Mouse (Mus musculus) megakaryocyte, adult 5-6 weeks (primary cell): ENCODE results near the gene Tmem269. TPM values are rescaled to one million over a fixed set of nuclear protein-coding genes. Genes with fewer than 3 reads are reported as not detected.

Source experiments
- ATAC-seq: 2 replicates; pipeline ENCODE4 v1.8.0; 2016; ENCODE audit warnings: mild to moderate bottlenecking, inconsistent platforms; ENCODE audit not compliant: poor library complexity, severe bottlenecking
- total RNA-seq, 2 experiments: library from RNA; stranded (forward) in 1 of 2; stranded (reverse) in 1 of 2; fragments of 153-499, 151-499 nt in 1 of 2; fragments of 221-1000, 200-1000 nt in 1 of 2; gene quantifications; 2 replicates each; pipeline versions ENCODE4 v1.2.3 to v1.2.4; 2015 to 2017

The Tmem269 gene
- total RNA-seq, 2 experiments from 2014 or later: not detected

DNA sequence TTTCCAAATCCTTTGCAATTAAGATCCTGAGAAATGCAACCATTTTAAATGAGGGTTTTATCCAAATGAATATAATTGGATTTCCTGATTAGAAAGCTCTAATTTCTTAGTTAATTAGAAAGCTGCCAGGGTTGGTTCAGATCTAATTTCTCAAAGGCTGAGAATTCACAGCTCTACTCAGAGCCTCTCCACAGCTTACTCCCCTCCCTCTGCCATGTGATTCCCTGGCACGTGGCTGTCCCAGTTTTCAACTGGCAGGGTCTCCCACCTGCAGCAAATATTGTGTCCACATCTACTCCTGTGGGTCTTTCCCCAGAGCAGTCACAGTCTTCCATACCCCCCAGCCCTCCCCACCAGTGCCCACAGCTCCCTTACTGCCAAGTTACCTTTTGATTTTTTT lies 34.5 kb downstream of the Tmem269 start:
- no peak for ATAC-seq

DNA sequence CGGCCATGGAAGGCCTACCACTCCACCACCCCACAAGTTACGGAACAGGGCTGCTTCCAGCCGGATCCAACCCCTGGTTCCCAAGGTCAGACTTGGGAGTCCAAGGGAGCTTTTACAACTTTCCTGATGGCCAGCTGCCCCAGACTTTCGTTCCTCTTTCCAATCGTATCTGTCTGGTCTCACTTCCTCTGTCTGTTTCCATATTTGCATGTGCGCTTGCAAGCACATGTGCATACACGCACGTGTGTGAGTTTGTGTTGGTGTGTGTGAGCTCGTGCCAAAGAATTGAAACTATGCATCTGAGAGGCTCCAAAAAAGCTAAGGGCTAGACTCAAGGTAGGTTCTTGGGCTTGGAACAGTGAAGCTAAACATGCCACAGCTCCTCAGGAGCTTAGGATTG lies 36.6 kb downstream of the Tmem269 start:
- peak; percentile 83 for ATAC-seq

DNA sequence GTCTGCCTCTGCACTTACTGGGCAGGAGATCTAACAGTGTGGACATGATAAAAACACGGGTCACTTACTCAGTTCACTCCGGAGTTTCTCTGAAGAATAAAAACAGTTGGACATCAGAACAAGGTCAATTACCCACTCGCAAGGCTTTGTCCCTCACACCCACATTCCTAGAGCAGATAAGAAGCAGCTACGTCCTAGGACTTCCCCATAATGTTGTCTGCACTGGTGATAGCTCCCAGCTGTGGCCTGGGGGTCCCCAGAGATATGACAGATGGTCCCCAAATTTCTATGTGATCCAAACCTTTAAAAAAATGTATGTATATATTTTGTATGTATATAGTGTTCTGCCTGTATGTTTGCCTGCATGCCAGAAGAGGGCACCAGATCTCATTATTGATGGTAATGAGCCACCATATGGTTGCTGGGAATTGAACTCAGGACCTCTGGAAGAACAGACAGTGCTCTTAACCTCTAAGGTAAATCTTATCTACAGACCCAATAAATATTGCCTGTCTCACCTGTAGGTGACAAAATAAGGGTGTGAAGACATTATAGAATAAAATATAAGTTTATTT lies 37.8 kb downstream of the Tmem269 start:
- ATAC-seq: no peak

DNA sequence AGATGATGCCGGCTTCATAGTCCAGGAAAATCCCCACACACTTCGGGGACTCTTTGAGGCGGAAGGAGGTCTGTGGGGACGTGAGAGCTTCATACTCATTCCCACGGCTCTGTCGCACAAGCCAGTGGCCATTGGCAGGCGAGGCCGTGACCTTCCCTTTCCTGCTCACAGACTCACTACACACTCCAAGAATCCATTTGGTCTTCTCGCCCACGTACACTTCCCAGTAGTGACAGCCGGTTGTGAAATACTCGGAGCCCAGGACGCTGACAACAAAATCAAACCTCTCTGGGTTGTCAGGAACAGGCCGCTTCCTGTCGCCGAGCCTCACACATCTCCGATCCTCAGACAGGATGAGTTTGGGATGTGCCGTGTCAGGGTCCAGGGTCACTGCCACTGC lies 39.7 kb downstream of the Tmem269 start:
- no peak for ATAC-seq

DNA sequence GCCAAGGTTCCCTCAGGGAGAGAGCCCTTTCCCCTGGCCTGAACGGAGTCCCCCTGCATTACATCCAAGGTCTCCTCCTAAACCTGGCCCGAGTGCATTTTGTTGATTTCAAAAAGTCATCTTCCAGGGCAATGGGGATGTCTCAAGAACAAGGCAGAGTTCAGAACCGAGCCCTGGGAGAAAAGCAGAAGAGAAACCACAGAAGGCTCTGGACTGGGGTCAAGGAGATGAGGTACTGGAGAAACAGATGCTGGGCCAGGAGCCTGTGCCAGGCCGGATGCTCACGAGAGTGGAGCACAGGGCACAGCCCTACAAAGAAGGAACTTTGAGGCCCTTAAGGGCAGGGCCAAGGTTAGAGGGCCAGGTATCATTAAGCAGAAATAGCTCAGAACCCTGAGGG lies 40.3 kb downstream of the Tmem269 start:
- peak; percentile 4; the same call in 1 of the 2 replicates for ATAC-seq

DNA sequence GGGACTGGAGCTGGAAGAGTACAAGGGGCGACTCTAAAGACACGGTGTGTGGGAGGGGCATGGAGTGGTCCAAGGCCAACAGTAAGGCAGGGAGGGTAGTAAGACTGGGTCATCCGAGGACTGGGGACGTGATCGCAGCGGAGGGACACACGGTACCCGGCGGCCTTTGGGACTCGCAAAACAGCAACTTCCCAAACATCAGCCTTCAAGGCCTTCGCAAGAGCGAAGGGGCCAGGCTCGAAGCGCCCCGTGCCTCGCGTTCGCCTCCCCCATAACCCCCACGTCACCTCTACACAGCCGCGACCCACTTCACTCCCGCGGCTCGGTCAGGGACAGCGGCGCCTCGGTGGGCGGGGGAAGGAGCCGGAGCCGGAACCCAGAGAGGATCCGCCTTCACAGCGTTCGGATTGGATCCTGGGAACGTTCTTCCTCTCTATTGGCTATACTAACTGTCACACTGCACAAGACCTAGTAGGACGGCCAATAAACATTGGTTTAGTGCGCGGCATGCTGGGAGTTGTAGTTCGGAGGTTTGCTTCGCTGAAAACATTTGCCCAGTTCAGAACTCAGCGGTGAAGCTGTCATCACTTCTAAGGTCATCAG lies 44.1 kb downstream of the Tmem269 start, which contains the start of gene Zfp691:
TSS of gene Zfp691 (minus strand) at position 345 of the 603 bp plus-strand sequence.
- peak; percentile 97 for ATAC-seq

DNA sequence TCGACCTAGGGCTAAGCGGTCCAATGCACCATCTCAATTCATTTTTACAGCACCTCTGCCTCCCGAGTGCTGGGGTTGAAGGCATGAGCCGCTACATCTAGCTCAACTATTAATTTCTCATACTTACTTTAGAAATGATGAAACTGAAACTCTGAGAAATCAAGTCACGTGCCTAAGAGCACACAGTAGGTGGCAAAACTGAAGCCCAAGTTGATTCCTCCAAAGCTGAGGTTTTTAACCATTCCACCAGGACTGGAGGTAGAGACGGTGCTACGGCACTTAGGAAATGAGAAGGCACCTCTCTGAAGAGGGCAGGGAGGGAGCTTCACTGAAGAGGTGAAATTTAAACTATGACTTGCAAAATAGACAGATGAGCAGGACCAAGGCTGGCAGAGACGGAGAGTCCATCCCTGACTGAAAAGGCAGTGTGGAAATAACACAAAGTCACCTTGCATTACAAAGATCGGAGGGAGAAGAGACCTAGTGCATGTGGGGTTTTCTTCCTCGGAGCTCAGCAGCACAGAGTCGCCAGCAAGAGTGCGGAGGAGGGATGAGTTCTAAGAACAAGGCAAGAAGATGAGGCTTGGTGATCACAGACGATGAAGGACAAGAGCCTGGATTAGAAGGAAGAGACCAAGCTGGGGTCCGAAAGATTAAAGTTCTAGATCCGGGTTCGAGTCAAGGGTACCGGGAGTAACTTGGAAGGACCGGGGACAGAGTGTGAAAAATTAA lies 44.9 kb downstream of the Tmem269 start:
- 0 out of 2 replicates have a peak, but pooled peaks have one; percentile 5 for ATAC-seq

DNA sequence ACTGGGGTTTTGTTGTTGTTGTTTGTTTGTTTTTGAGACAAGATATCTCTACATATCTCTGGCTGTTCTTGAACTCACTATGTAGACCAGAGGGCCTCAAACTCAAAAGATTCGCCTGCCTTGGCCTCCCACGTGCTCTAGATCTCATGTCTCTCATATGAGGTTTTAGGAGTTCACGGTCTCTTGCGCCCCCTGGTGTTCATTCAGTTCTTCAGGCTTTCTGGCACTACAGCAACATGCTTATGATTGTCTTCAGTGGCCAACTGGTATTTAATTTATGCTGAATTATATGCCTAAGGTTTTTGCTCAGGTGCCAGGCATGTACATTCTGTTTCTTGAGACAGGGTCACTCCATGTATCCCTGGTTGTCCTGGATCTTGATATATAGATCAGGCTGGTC lies 50.4 kb downstream of the Tmem269 start:
- peak; percentile 96 for ATAC-seq

DNA sequence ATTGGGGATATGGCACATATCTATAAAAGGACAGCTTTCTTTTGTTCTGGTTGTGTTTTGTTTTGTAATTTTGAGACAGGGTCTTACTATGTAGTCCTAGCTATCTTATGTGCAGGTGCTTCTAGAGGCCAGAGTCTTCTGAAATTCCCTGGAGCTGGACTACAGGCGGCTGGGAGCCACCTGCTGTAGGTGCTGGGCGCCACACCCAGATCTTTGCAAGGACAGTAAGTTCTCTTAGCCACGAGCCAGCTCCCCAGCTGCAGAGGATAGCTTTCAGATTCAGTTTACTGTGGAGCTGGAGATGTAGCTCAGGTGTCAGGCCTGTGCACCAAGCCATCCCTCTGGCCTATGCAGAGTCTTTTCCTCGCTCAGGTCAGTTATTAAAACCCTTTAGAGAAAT lies 50.9 kb downstream of the Tmem269 start:
- no peak for ATAC-seq

DNA sequence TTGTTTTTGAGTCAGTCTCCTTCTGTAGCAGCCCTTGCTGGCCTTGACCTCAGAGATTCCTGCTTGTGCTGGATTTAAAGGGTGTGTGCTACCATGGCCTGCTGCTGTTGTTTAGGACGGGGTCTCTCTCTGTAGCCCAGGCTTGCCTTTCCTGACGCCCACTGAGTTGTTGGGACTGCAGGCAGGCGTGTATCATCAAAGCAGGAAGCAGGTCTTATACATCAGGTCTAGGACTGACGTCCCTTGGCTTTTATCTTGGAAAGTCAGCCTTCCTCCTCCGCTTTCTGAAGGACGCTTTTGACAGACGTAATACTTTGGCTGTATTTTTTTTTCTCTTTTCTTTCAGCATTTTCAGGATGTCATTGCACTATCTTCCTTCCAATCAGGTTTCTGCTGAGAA lies 52.1 kb downstream of the Tmem269 start:
- ATAC-seq: no peak

DNA sequence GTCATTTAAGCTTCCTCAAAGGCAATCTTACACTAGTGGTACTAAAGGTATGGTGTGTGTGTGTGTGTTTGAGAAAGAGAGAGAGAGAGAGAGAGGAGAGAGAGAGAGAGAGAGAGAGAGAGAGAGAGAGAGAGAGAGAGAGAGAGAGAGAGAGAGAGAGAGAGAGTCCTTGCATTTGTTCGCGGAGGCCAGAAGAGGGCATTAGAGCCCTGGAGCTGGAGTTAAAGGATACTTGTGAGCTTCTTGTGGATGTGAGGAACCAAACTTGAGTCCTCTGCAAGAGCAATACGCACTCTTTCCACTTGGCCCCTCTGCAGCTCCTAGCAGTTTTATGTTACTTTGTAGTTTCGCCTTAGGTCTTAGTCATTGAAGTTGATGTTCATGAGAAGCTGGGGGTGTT lies 55.0 kb downstream of the Tmem269 start:
- no peak for ATAC-seq

DNA sequence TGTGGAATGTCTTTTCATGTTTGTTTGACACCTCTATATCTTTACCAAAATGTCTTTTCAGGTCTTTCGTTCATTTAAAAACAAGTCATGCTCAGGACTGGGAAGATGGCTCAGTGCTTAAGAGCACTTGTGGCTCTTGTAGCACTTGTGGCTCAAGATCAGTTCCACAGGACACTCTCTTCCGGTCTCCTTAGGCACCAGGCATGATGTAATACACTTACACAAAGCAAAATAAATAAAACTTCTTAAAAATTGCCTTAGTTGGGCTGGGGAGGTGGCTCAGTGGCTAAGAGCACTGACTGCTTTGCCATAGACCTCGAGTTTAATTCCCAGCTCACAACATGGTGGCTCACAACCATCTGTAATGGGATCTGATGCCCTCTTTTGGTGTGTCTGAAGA lies 56.7 kb downstream of the Tmem269 start:
- ATAC-seq: no peak

DNA sequence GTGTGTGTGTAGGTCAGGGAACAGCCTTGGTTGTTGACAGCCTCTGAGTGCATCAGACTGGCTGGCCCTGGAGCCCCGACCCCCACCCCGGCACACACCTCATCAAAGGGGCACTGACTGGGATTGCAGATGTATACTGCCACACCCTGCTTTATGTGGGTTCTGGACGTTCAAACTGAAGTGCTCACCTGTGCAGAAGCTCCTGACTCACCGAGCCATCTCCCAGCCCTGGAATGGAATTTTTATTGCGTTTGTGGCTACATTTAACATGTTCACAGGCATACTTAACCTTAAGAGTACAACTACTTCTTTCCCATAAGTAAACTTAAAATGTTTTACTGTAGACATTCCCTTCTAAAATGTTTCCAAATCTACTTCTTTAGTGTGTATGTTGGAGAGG lies 60.1 kb downstream of the Tmem269 start:
- no peak for ATAC-seq

DNA sequence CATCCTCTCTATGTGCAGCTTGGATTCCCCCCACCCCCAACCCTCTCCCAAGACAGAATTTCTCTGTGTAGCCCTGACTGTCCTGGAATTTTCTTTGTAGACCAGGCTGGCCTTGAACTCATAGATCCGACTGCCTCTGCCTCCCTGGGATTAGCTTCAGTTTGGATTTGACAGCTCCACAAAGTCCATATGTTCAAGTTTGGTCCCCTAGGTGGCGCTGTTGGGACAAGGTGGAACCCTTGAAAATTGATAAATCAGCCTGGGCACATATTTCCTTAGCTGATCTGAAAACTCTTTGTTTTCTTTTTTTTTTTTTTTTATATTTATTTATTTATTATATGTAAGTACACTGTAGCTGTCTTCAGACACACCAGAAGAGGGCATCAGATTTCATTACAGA lies 60.8 kb downstream of the Tmem269 start:
- peak; percentile 80 for ATAC-seq

Other genes with a start within 250 kb of the Tmem269 start
- gene Slc2a1, start 109.5 kb downstream of the Tmem269 start, total RNA-seq (2015): 9.0 and 14.4 TPM in 2 replicates
- gene Slc2a1, start 109.5 kb downstream of the Tmem269 start, total RNA-seq (2017): 14.3 and 18.0 TPM in 2 replicates
- 7.0 and 10.2 TPM in 2 replicates for gene Zfp691, start 44.0 kb downstream of the Tmem269 start, total RNA-seq (2015)
- 1.9 and 4.5 TPM in 2 replicates for gene Zfp691, start 44.0 kb downstream of the Tmem269 start, total RNA-seq (2017)
- gene Ermap, start 28.2 kb downstream of the Tmem269 start, total RNA-seq (2015): 4.4 and 10.0 TPM in 2 replicates
- 3.7 and 8.2 TPM in 2 replicates for gene Ermap, start 28.2 kb downstream of the Tmem269 start, total RNA-seq (2017)
- 20.6 and 28.6 TPM in 2 replicates for gene Svbp, start 22.9 kb downstream of the Tmem269 start, total RNA-seq (2015)
- 19.7 and 42.9 TPM in 2 replicates for gene Svbp, start 22.9 kb downstream of the Tmem269 start, total RNA-seq (2017)
- gene AU022252, start 14.5 kb upstream of the Tmem269 start, total RNA-seq (2015): 2.1 and 4.5 TPM in 2 replicates
- 2.9 and 6.6 TPM in 2 replicates for gene AU022252, start 14.5 kb upstream of the Tmem269 start, total RNA-seq (2017)
- 0.94 and 1.1 TPM in 2 replicates for gene P3h1, start 14.7 kb upstream of the Tmem269 start, total RNA-seq (2015)
- 3.3 and 3.5 TPM in 2 replicates for gene P3h1, start 14.7 kb upstream of the Tmem269 start, total RNA-seq (2017)
- not detected in 2 replicates for gene Cldn19, start 37.2 kb upstream of the Tmem269 start, total RNA-seq (2015)
- gene Cldn19, start 37.2 kb upstream of the Tmem269 start, total RNA-seq (2017): not detected in 2 replicates
- 721 and 749 TPM in 2 replicates for gene Ybx1, start 76.4 kb upstream of the Tmem269 start, total RNA-seq (2015)
- gene Ybx1, start 76.4 kb upstream of the Tmem269 start, total RNA-seq (2017): 791 and 811 TPM in 2 replicates
- 84.7 and 92.6 TPM in 2 replicates for gene Ppih, start 102.3 kb upstream of the Tmem269 start, total RNA-seq (2015)
- 87.4 and 98.8 TPM in 2 replicates for gene Ppih, start 102.3 kb upstream of the Tmem269 start, total RNA-seq (2017)
- 0.07 TPM in 1 of 2 replicates, not detected in the other for gene Ccdc30, start 197.3 kb upstream of the Tmem269 start, total RNA-seq (2015)
- not detected in 2 replicates for gene Ccdc30, start 197.3 kb upstream of the Tmem269 start, total RNA-seq (2017)
- gene Ppcs, start 204.2 kb upstream of the Tmem269 start, total RNA-seq (2015): 8.0 and 8.6 TPM in 2 replicates
- gene Ppcs, start 204.2 kb upstream of the Tmem269 start, total RNA-seq (2017): 7.2 and 7.6 TPM in 2 replicates
- gene Zmynd12, start 204.6 kb upstream of the Tmem269 start, total RNA-seq (2015): not detected in 2 replicates
- not detected in 2 replicates for gene Zmynd12, start 204.6 kb upstream of the Tmem269 start, total RNA-seq (2017)